Mouse (Mus musculus) lung, embryonic 14.5 days (tissue): ENCODE measurements around the gene Znfx1. TPM values are rescaled to one million over a fixed set of nuclear protein-coding genes. Genes with fewer than 3 reads are reported as not detected.

Experiments used
- ATAC-seq: fragments of 200-750 bp; cut with Nextera tagmentation; 2 replicates; pipeline ENCODE4 v1.8.0; 2017; ENCODE audit warnings: mild to moderate bottlenecking, moderate TSS enrichment, moderate library complexity; ENCODE audit not compliant: insufficient read depth
- DNase-seq: peaks from one replicate; pipeline ENCODE4 v3.0.0-alpha.2; 2015
- H3K27ac ChIP-seq: fragments of 300-500 bp; sonication (generic); 2 replicates; pipeline ENCODE4 v1.5.1; 2014; ENCODE audit warnings: low read depth, mild to moderate bottlenecking, moderate library complexity
- H3K27me3 ChIP-seq: fragments of 300-500 bp; sonication (generic); 2 replicates; pipeline ENCODE4 v1.6.1; 2014; ENCODE audit warnings: low read length, control low read depth; ENCODE audit not compliant: insufficient read depth
- H3K36me3 ChIP-seq: fragments of 300-500 bp; sonication (generic); 2 replicates; pipeline ENCODE4 v1.6.1; 2014; ENCODE audit warnings: control low read depth; ENCODE audit not compliant: insufficient read depth
- H3K4me1 ChIP-seq: fragments of 300-500 bp; sonication (generic); 2 replicates; pipeline ENCODE4 v1.6.1; 2014; ENCODE audit warnings: antibody characterized with exemption, control low read depth; ENCODE audit not compliant: insufficient read depth
- H3K4me2 ChIP-seq: fragments of 300-500 bp; sonication (generic); 2 replicates; pipeline ENCODE4 v1.6.1; 2014; ENCODE audit warnings: mild to moderate bottlenecking
- H3K4me3 ChIP-seq: fragments of 300-500 bp; sonication (generic); 2 replicates; pipeline ENCODE4 v1.5.1; 2014; ENCODE audit warnings: low read depth, low read length
- H3K9ac ChIP-seq: fragments of 300-500 bp; sonication (generic); 2 replicates; pipeline ENCODE4 v1.6.1; 2014
- H3K9me3 ChIP-seq: fragments of 300-500 bp; sonication (generic); 2 replicates; pipeline ENCODE4 v1.6.1; 2016; ENCODE audit warnings: low read depth, low read length, control low read depth
- CTCF ChIP-seq: IDR thresholded peaks from 2 replicates; pipeline ENCODE4 v1.5.1; 2016; ENCODE audit warnings: antibody characterized with exemption, low read depth
- WGBS: fragments of 180-500 bp; shearing (Covaris S2); extraction: QIAGEN DNeasy Blood & Tissue Kit; methylation state at CpG from one replicate; pipeline ENCODE4 v1.1.7; 2014; 5-methylcytosine and 5-hydroxymethylcytosine counted together
- polyA plus RNA-seq: library from polyadenylated mRNA; unstranded; fragments of >200 nt; fragmentation: Nextera tagmentation; extraction: Ambion mirVana; gene quantifications from 2 replicates; pipeline ENCODE4 v1.2.1, GENCODE M21; 2014

Gene Znfx1
- polyA plus RNA-seq, 1 experiment from 2014 or later = 7.0 TPM

- no peak for TF ChIP-seq CTCF
- WGBS = 84% methylated on average over 1 of the region's 1 CpGs
- H3K9me3 ChIP-seq = no peaks in the 10 kb centered on the region
- DNase-seq (no peak), ATAC-seq (no peak)
- H3K4me2 ChIP-seq = no peak overlapping the region
- no peak overlapping the region for H3K4me3 ChIP-seq
- H3K9ac ChIP-seq = no peak overlapping the region
- H3K36me3 ChIP-seq = no peaks in the 10 kb centered on the region
- no peaks in the 10 kb centered on the region for H3K27me3 ChIP-seq
- no peaks in the 10 kb centered on the region for H3K4me1 ChIP-seq
- no peak overlapping the region for H3K27ac ChIP-seq
Measured at GRCm38 (mm10) chr2:167090271-167090670, 27.5 kb upstream of the Znfx1 start.

- no peak overlapping the region for H3K9ac ChIP-seq
- no peak for TF ChIP-seq CTCF
- H3K4me1 ChIP-seq = no peaks in the 10 kb centered on the region
- ATAC-seq = no peak
- H3K4me3 ChIP-seq = no peak overlapping the region
- no peak overlapping the region for H3K27ac ChIP-seq
- WGBS = 66% methylated on average over 5 of the region's 5 CpGs
- H3K36me3 ChIP-seq = no peaks in the 10 kb centered on the region
- no peaks in the 10 kb centered on the region for H3K9me3 ChIP-seq
- no peak for DNase-seq
- no peak overlapping the region for H3K4me2 ChIP-seq
- H3K27me3 ChIP-seq = no peaks in the 10 kb centered on the region
Measured at GRCm38 (mm10) chr2:167086836-167087235, 24.0 kb upstream of the Znfx1 start.

- WGBS = 27% methylated on average over 11 of the region's 11 CpGs
- Histone ChIP-seq H3K9ac (no peak overlapping the region), H3K4me3 (no peak overlapping the region), H3K9me3 (no peaks in the 10 kb centered on the region), H3K27me3 (no peaks in the 10 kb centered on the region), H3K27ac (no peak overlapping the region), H3K4me2 (no peak overlapping the region), H3K4me1 (no peaks in the 10 kb centered on the region), H3K36me3 (no peaks in the 10 kb centered on the region)
- no peak for ATAC-seq
- no peak for TF ChIP-seq CTCF
- no peak for DNase-seq
Measured at GRCm38 (mm10) chr2:167086092-167086491, 23.3 kb upstream of the Znfx1 start.

- no peak for TF ChIP-seq CTCF
- H3K9ac ChIP-seq = no peak overlapping the region
- H3K9me3 ChIP-seq = no peaks in the 10 kb centered on the region
- no peaks in the 10 kb centered on the region for H3K36me3 ChIP-seq
- no peak overlapping the region for H3K4me3 ChIP-seq
- no peak overlapping the region for H3K4me2 ChIP-seq
- no peaks in the 10 kb centered on the region for H3K27me3 ChIP-seq
- 3% methylated on average over 4 of the region's 4 CpGs for WGBS
- no peak overlapping the region for H3K27ac ChIP-seq
- ATAC-seq (peak; percentile 64; the same call in 1 of the 2 replicates), DNase-seq (peak; percentile 48)
- peaks cover 4% of the 10 kb centered on the region for H3K4me1 ChIP-seq
Measured at GRCm38 (mm10) chr2:167081639-167082038, 18.8 kb upstream of the Znfx1 start.

- peaks cover 4% of the 10 kb centered on the region for H3K4me1 ChIP-seq
- no peaks in the 10 kb centered on the region for H3K9me3 ChIP-seq
- 59% methylated on average over 6 of the region's 6 CpGs for WGBS
- no peak overlapping the region for H3K27ac ChIP-seq
- H3K4me2 ChIP-seq = no peak overlapping the region
- H3K27me3 ChIP-seq = no peaks in the 10 kb centered on the region
- no peak overlapping the region for H3K4me3 ChIP-seq
- no peaks in the 10 kb centered on the region for H3K36me3 ChIP-seq
- no peak overlapping the region for H3K9ac ChIP-seq
- no peak for ATAC-seq
- no peak for TF ChIP-seq CTCF
- no peak for DNase-seq
Measured at GRCm38 (mm10) chr2:167081135-167081534, 18.3 kb upstream of the Znfx1 start.

GRCm38 (mm10) chr2:167080387-167080786 is 17.6 kb upstream of the Znfx1 start:
- no peak overlapping the region for H3K4me2 ChIP-seq
- H3K4me3 ChIP-seq = no peak overlapping the region
- 53% methylated on average over 3 of the region's 3 CpGs for WGBS
- no peak for ATAC-seq
- no peaks in the 10 kb centered on the region for H3K9me3 ChIP-seq
- no peak overlapping the region for H3K9ac ChIP-seq
- TF ChIP-seq CTCF = no peak
- H3K36me3 ChIP-seq = no peaks in the 10 kb centered on the region
- no peaks in the 10 kb centered on the region for H3K27me3 ChIP-seq
- peaks cover 4% of the 10 kb centered on the region for H3K4me1 ChIP-seq
- no peak overlapping the region for H3K27ac ChIP-seq
- no peak for DNase-seq

- H3K4me1 ChIP-seq = peaks cover 4% of the 10 kb centered on the region
- no peaks in the 10 kb centered on the region for H3K9me3 ChIP-seq
- ATAC-seq (0 out of 2 replicates have a peak, but pooled peaks have one; percentile 29), DNase-seq (peak; percentile 61)
- H3K27ac ChIP-seq = no peak overlapping the region
- 27% methylated on average over 18 of the region's 18 CpGs for WGBS
- no peak overlapping the region; the same call in 1 of the 2 replicates for H3K9ac ChIP-seq
- no peak for TF ChIP-seq CTCF
- H3K27me3 ChIP-seq = no peaks in the 10 kb centered on the region
- no peak overlapping the region for H3K4me3 ChIP-seq
- no peaks in the 10 kb centered on the region for H3K36me3 ChIP-seq
- H3K4me2 ChIP-seq = peak overlapping the region; percentile 12; the same call in 1 of the 2 replicates
Measured at GRCm38 (mm10) chr2:167079535-167080257, 16.9 kb upstream of the Znfx1 start.
